15 mouse cellular contexts compared by ENCODE assay signal in genomic region chr8:121683083-121683832, GRCm38 (mm10).
"Had no signal": no experiment of that assay in that cellular context is flagged by ENCODE, and none has a peak within 500 bp of the region (broad histone marks: within the 10 kb centered on the region; RNA-seq: fewer than 3 reads in every experiment).

No protein-coding gene starts in this region.

- H3K36me3 ChIP-seq: limb, embryonic 15.5 days; liver, embryonic 12.5 days; midbrain, embryonic 15.5 days had no signal

- H3K4me1 ChIP-seq: liver, embryonic 12.5 days had no signal

- H3K27me3 ChIP-seq: limb, embryonic 15.5 days; liver, embryonic 12.5 days; midbrain, embryonic 15.5 days had no signal

- H3K4me3 ChIP-seq: limb, embryonic 15.5 days; liver, embryonic 12.5 days; megakaryocyte, embryonic 14.5 days; midbrain, embryonic 15.5 days had no signal

- H3K9ac ChIP-seq: limb, embryonic 15.5 days; liver, embryonic 12.5 days; lung, embryonic 14.5 days; midbrain, embryonic 15.5 days had no signal

- H3K4me2 ChIP-seq: limb, embryonic 15.5 days; liver, embryonic 12.5 days; lung, embryonic 14.5 days; midbrain, embryonic 11.5 days; midbrain, embryonic 15.5 days had no signal

- DNase-seq: kidney, adult 8-10 months; kidney, postnatal 36 days; layer of hippocampus, adult 9-11 months; layer of hippocampus, postnatal 36 days; lung, embryonic 14.5 days; lung, postnatal 10 days; right cerebral cortex, postnatal 25 days; thymus, adult 18-20 months; thymus, postnatal 25 days had no signal

- H3K27ac ChIP-seq: limb, embryonic 15.5 days; liver, embryonic 12.5 days; macrophage; midbrain, embryonic 15.5 days had no signal
